ENCODE assay signal across 7 mouse cellular contexts in the genomic region with DNA sequence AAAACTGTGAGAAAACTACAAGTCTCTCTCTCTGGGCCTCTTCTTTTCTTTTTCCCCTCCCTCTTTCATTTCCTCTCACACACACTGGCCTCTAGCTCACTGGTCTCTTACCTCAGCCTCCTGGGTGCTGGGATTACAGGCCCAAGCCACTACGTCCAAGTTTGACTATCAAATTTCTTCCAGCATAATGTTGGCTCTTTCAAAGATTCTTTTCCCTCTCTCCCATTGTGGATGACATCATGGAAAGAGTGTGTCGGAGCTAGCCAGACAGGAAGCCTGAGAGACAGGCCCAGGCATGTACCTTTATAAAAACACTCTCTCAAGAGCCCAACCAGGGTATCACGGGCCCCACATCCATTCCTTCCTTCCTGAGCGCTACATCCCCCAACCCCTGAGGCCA. TPM values are rescaled to one million over a fixed set of nuclear protein-coding genes. Genes with fewer than 3 reads are reported as not detected.
A peak's percentile ranks its signal among the peaks of the same experiment; 100 is the strongest.
DNase-seq lines count a peak whose midpoint lies in the region; ATAC-seq and TF ChIP-seq lines count a peak whose summit lies in the region.

No protein-coding gene starts in this region.

- no peak overlapping the region for H3K9ac ChIP-seq in embryonic facial prominence, embryonic 12.5 days
- H3K9ac ChIP-seq in limb, embryonic 13.5 days, result no peak overlapping the region

- 19% methylated on average over 4 of the region's 4 CpGs for WGBS in embryonic facial prominence, embryonic 12.5 days
- 11% methylated on average over 4 of the region's 4 CpGs for WGBS in limb, embryonic 13.5 days

- no peak for DNase-seq in Patski (ENCODE audit: low read depth, low spot score)
- DNase-seq in heart, postnatal 14 days, result peak; percentile 46 to 60
- DNase-seq in skeletal muscle tissue, adult 2 months (ENCODE audit: low read depth, low spot score), result peak; percentile 82
- no peak for DNase-seq in thymus, adult 18-20 months
- no peak for DNase-seq in right cerebral cortex, adult 18-20 months

- ATAC-seq in Patski, result peak; percentile 37
- peak; percentile 53; the same call in 1 of the 2 replicates for ATAC-seq in embryonic facial prominence, embryonic 12.5 days (ENCODE audit: insufficient number of reproducible peaks, insufficient read depth, low FRiP score, low TSS enrichment)
- peak; percentile 67 for ATAC-seq in limb, embryonic 13.5 days (ENCODE audit: low FRiP score, low read depth)

- H3K4me2 ChIP-seq in embryonic facial prominence, embryonic 12.5 days (replicated peaks), result no peak overlapping the region
- H3K4me2 ChIP-seq in limb, embryonic 13.5 days (replicated peaks), result peak overlapping the region; percentile 38; the same call in 1 of the 2 replicates

- no peak overlapping the region for H3K4me3 ChIP-seq in embryonic facial prominence, embryonic 12.5 days
- H3K4me3 ChIP-seq in limb, embryonic 13.5 days, result no peak overlapping the region

- in situ Hi-C loops in Patski (cut with MboI; ENCODE audit: low pct_unique_long_range_greater_than_20kb), result no loop called here

- H3K27me3 ChIP-seq in Patski, result no peaks in the 10 kb centered on the region
- H3K27me3 ChIP-seq in embryonic facial prominence, embryonic 12.5 days, result no peaks in the 10 kb centered on the region
- no peaks in the 10 kb centered on the region for H3K27me3 ChIP-seq in limb, embryonic 13.5 days

- intact Hi-C loops in heart, postnatal 14 days (cut with DNase I), result loop anchor here (5.0 kb wide), 3 partner anchors 34 to 69 kb away; no protein-coding TSS in a partner anchor

- H3K27ac ChIP-seq in embryonic facial prominence, embryonic 12.5 days, result peak overlapping the region; percentile 89
- H3K27ac ChIP-seq in limb, embryonic 13.5 days, result peak overlapping the region; percentile 94

- peaks cover 5% of the 10 kb centered on the region; the same call in 1 of the 2 replicates for H3K36me3 ChIP-seq in embryonic facial prominence, embryonic 12.5 days
- peaks cover 14% of the 10 kb centered on the region for H3K36me3 ChIP-seq in limb, embryonic 13.5 days

- H3K9me3 ChIP-seq in embryonic facial prominence, embryonic 12.5 days, result 0 out of 2 replicates have a peak, but pooled peaks cover 7% of the 10 kb centered on the region
- H3K9me3 ChIP-seq in limb, embryonic 13.5 days, result peaks cover 12% of the 10 kb centered on the region

- TF ChIP-seq CTCF in Patski (IDR thresholded peaks at IDR 0.05), result no peak

- POLR2A ChIA-PET in Patski (lab: Charles Lee), result interaction anchor here (1.2 kb wide), 1 partner anchor 10 kb away, joined by 5 read pairs; no protein-coding TSS in a partner anchor

- CTCF ChIA-PET in Patski (lab: Charles Lee), result interaction anchor here (2.5 kb wide), 1 partner anchor 13 kb away, joined by 8 read pairs; no protein-coding TSS in a partner anchor

- peaks cover 54% of the 10 kb centered on the region for H3K4me1 ChIP-seq in embryonic facial prominence, embryonic 12.5 days
- peaks cover 59% of the 10 kb centered on the region for H3K4me1 ChIP-seq in limb, embryonic 13.5 days

RNA-seq across cellular contexts. Expression of gene Igf2r, which starts 22.0 kb away (rescaled TPM):
- 70.4 TPM for polyA plus RNA-seq in Patski (2021)
- polyA plus RNA-seq in embryonic facial prominence, embryonic 12.5 days (2016; fragmentation: Nextera tagmentation; extraction: Ambion mirVana), result 37.1 and 38.1 TPM in 2 replicates
- 100 to 1,000 TPM; 131 to 132 TPM for total RNA-seq in heart, postnatal 14 days (2021)
- 48.7 and 51.5 TPM in 2 replicates for polyA plus RNA-seq in limb, embryonic 13.5 days (2015; fragmentation: Nextera tagmentation; extraction: Ambion mirVana)

Comparison
In these comparisons a context has a peak if more than half of its experiments do, and no peak if none do; other contexts are left out.
1. DNase-seq: peak in heart, postnatal 14 days (2 of 2) and skeletal muscle tissue, adult 2 months (single experiment); none in Patski (single experiment), thymus, adult 18-20 months (0 of 2) and right cerebral cortex, adult 18-20 months (single experiment).
2. Peak in every context shown above with its lines, with median percentiles within 50 percentile points of each other: ATAC-seq.